Mouse (Mus musculus) midbrain, embryonic 16.5 days (tissue): ENCODE results near the gene Kansl3. TPM values are rescaled to one million over a fixed set of nuclear protein-coding genes. Genes with fewer than 3 reads are reported as not detected.

ENCODE experiments used
- microRNA-seq: library from miRNA; unstranded; fragments of <30 nt; microRNA quantifications from one replicate; pipeline ENCODE4, GENCODE M21; 2017
- polyA plus RNA-seq: library from polyadenylated mRNA; unstranded; fragments of >200 nt; fragmentation: Nextera tagmentation; extraction: Ambion mirVana; gene quantifications from 2 replicates; pipeline ENCODE4 v1.2.1, GENCODE M21; 2015

The Kansl3 gene
- polyA plus RNA-seq, 1 experiment from 2014 or later, result 41.5 TPM

Small RNAs within 50 kb of the gene (microRNA-seq; reads per million reads assigned to microRNA genes)
- not detected for gene Mir6898

Other genes with a start within 250 kb of the Kansl3 start
- 45.3 and 46.6 TPM in 2 replicates for gene Uggt1, start 124.5 kb downstream of the Kansl3 start, polyA plus RNA-seq
- 1.2 and 1.5 TPM in 2 replicates for gene Neurl3, start 94.5 kb downstream of the Kansl3 start, polyA plus RNA-seq
- 2.8 and 3.6 TPM in 2 replicates for gene Arid5a, start 61.4 kb downstream of the Kansl3 start, polyA plus RNA-seq
- gene Fer1l5, start 3.1 kb upstream of the Kansl3 start, polyA plus RNA-seq, result 2.9 TPM in 2 replicates
- 65.7 and 73.0 TPM in 2 replicates for gene Lman2l, start 76.1 kb upstream of the Kansl3 start, polyA plus RNA-seq
- gene Cnnm4, start 102.4 kb upstream of the Kansl3 start, polyA plus RNA-seq, result 9.8 and 11.5 TPM in 2 replicates
- 4.2 and 4.5 TPM in 2 replicates for gene Cnnm3, start 142.7 kb upstream of the Kansl3 start, polyA plus RNA-seq
- 16.1 and 17.0 TPM in 2 replicates for gene Ankrd23, start 167.7 kb upstream of the Kansl3 start, polyA plus RNA-seq
- 0.20 and 0.75 TPM in 2 replicates for gene Gm42417, start 170.2 kb upstream of the Kansl3 start, polyA plus RNA-seq
- 30.6 and 32.8 TPM in 2 replicates for gene Ankrd39, start 178.3 kb upstream of the Kansl3 start, polyA plus RNA-seq
- gene Sema4c, start 189.2 kb upstream of the Kansl3 start, polyA plus RNA-seq, result 24.4 and 27.0 TPM in 2 replicates